Mouse (Mus musculus) intestine, postnatal 0 days (tissue): ENCODE data around the gene Klhl36. TPM values are rescaled to one million over a fixed set of nuclear protein-coding genes. Genes with fewer than 3 reads are reported as not detected.

ENCODE experiments used
- ATAC-seq: fragments of 200-750 bp; cut with Nextera tagmentation; 2 replicates; pipeline ENCODE4 v1.8.0; 2017; ENCODE audit warnings: mild to moderate bottlenecking, moderate TSS enrichment, moderate library complexity
- H3K27ac ChIP-seq: fragments of 300-500 bp; sonication (generic); 2 replicates; pipeline ENCODE4 v1.5.1; 2014; ENCODE audit warnings: mild to moderate bottlenecking, low read depth, low read length, moderate library complexity
- H3K27me3 ChIP-seq: fragments of 300-500 bp; sonication (generic); replicated peaks from 2 replicates; pipeline ENCODE4 v1.6.1; 2014; ENCODE audit warnings: low read length, mixed read lengths; ENCODE audit not compliant: control insufficient read depth, insufficient read depth
- H3K36me3 ChIP-seq: fragments of 300-500 bp; sonication (generic); 2 replicates; pipeline ENCODE4 v1.6.1; 2014; ENCODE audit warnings: mild to moderate bottlenecking, moderate library complexity; ENCODE audit not compliant: control insufficient read depth, insufficient read depth
- H3K4me1 ChIP-seq: fragments of 300-500 bp; sonication (generic); replicated peaks from 2 replicates; pipeline ENCODE4 v1.6.1; 2014; ENCODE audit warnings: antibody characterized with exemption, low read length, mixed read lengths; ENCODE audit not compliant: control insufficient read depth, insufficient read depth
- H3K4me2 ChIP-seq: fragments of 300-500 bp; sonication (generic); replicated peaks from 2 replicates; pipeline ENCODE4 v1.6.1; 2014; ENCODE audit warnings: low read depth, mild to moderate bottlenecking, moderate library complexity
- H3K4me3 ChIP-seq: fragments of 300-500 bp; sonication (generic); 2 replicates; pipeline ENCODE4 v1.5.1; 2014; ENCODE audit warnings: low read depth, low read length
- H3K9ac ChIP-seq: fragments of 300-500 bp; sonication (generic); 2 replicates; pipeline ENCODE4 v1.6.1; 2014; ENCODE audit warnings: mild to moderate bottlenecking, low read depth, low read length
- H3K9me3 ChIP-seq: fragments of 300-500 bp; sonication (generic); 2 replicates; pipeline ENCODE4 v1.6.1; 2016; ENCODE audit warnings: mixed run types; ENCODE audit not compliant: control insufficient read depth
- CTCF ChIP-seq: sonication (generic); IDR thresholded peaks from 2 replicates; pipeline ENCODE4 v1.5.1; 2016; ENCODE audit warnings: low read depth, mild to moderate bottlenecking, control low read depth, antibody characterized with exemption, moderate library complexity
- WGBS: fragments of 180-500 bp; shearing (Covaris S2); extraction: QIAGEN DNeasy Blood & Tissue Kit; methylation state at CpG from one replicate; pipeline ENCODE4 v1.1.7; 2014; 5-methylcytosine and 5-hydroxymethylcytosine counted together
- polyA plus RNA-seq: library from polyadenylated mRNA; unstranded; fragments of >200 nt; fragmentation: Nextera tagmentation; extraction: Ambion mirVana; gene quantifications from 2 replicates; pipeline ENCODE4 v1.2.1, GENCODE M21; 2015

Gene Klhl36
- polyA plus RNA-seq, 1 experiment from 2014 or later: 7.4 TPM

DNA sequence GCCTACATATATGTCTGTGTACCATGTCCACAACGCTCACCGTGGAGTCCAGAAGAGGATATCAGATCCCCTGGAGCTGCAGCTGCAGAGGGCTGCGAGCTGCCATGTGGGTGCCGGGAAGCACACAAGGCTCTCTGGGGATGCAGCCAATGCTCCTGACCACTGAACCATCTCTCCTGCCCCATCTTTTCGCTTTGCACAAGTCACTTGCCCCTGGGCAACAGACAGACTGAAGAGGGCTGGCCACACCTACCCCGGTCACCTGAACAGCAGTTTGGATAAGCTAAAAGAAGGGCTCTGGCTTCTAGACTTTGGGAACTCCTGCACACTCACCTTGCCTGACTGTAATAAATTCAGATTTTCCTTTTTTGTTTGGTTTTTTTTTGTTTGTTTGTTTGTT, 40.4 kb upstream of the Klhl36 start:
- H3K27me3 ChIP-seq: no peaks in the 10 kb centered on the region
- WGBS: 95% methylated on average over 6 of the region's 6 CpGs
- no peak overlapping the region for H3K27ac ChIP-seq
- H3K9me3 ChIP-seq: no peaks in the 10 kb centered on the region
- H3K9ac ChIP-seq: no peak overlapping the region
- no peak for ATAC-seq
- TF ChIP-seq CTCF: no peak
- no peak overlapping the region for H3K4me2 ChIP-seq
- H3K36me3 ChIP-seq: peaks cover 33% of the 10 kb centered on the region
- H3K4me1 ChIP-seq: peaks cover 7% of the 10 kb centered on the region; the same call in 1 of the 2 replicates
- H3K4me3 ChIP-seq: no peak overlapping the region

DNA sequence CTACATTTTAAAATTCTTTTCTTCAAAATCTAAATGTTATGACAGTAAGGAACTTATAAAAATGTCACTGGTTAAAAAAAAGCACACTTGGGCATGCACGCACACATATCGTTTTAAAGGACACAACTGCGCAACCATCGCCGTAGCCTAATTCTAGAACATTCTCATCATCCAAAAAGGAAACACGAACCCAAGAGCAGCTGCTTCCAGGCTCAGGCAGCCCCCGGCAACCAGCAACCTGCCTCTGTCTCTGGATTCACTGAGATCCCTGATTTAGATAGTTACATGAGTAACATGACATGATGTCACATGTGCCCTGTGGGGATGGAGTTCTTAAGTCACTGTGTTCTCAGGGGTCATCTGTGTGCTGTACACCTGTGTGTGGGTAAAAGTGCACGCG, 38.8 kb upstream of the Klhl36 start:
- no peak for ATAC-seq
- TF ChIP-seq CTCF: no peak
- 95% methylated on average over 9 of the region's 9 CpGs for WGBS

DNA sequence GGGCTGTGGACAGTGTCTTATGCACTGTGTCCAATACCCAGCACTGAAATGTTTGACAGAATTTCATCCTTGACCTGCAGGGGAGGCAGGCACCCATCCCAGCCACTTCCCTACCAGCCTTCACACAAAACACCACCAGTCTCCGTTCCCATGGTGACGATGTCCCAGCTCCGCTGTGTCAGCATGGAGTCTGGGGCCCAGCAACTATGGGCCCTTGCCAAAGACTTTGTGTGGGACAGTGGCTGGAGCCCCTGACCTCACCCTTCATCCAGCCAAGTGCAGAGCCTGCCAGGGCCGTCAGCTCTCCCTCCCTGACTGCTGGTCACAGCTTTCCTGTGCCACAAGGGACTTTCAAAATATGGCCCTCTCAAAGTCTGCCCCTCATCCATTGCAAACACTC, 38.0 kb upstream of the Klhl36 start:
- Histone ChIP-seq H3K4me3 (no peak overlapping the region), H3K36me3 (peaks cover 37% of the 10 kb centered on the region), H3K9ac (no peak overlapping the region), H3K9me3 (no peaks in the 10 kb centered on the region), H3K4me1 (peaks cover 12% of the 10 kb centered on the region; the same call in 1 of the 2 replicates), H3K27ac (no peak overlapping the region), H3K27me3 (no peaks in the 10 kb centered on the region), H3K4me2 (no peak overlapping the region)
- ATAC-seq: no peak
- no peak for TF ChIP-seq CTCF
- 79% methylated on average over 4 of the region's 4 CpGs for WGBS

More for the DNA sequence above, 38.8 kb upstream of the Klhl36 start:
- Histone ChIP-seq H3K27ac (no peak overlapping the region), H3K27me3 (no peaks in the 10 kb centered on the region), H3K4me3 (no peak overlapping the region), H3K9ac (no peak overlapping the region), H3K4me2 (no peak overlapping the region), H3K9me3 (no peaks in the 10 kb centered on the region), H3K36me3 (peaks cover 34% of the 10 kb centered on the region), H3K4me1 (peaks cover 11% of the 10 kb centered on the region; the same call in 1 of the 2 replicates)

DNA sequence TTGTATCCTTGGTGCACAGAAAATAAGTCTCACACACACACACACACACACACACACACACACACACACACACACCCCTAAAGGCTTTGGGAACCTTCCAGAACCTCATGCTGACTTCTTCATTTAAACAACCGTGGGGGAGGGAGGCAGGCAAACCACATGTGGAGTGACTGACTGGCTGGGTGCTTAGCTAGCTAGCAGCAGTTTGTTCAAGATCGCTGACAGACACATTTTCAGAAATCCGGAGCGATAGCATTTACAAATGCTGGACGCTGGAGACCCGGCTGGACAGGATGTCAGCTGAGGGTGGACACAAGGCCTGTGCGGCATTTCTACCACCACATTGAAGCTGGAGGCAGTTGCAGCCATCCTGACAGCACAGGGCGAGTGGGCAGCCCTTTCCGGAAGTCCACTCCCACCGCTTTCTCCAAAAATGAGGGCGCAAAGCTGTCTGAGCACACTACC, 37.2 kb upstream of the Klhl36 start:
- H3K36me3 ChIP-seq: peaks cover 34% of the 10 kb centered on the region
- H3K4me3 ChIP-seq: no peak overlapping the region
- no peak; the same call in 1 of the 2 replicates for ATAC-seq
- no peak overlapping the region for H3K27ac ChIP-seq
- WGBS: 70% methylated on average over 11 of the region's 11 CpGs
- H3K9ac ChIP-seq: no peak overlapping the region
- no peak overlapping the region for H3K4me2 ChIP-seq
- H3K27me3 ChIP-seq: no peaks in the 10 kb centered on the region
- H3K4me1 ChIP-seq: peaks cover 13% of the 10 kb centered on the region; the same call in 1 of the 2 replicates
- no peak for TF ChIP-seq CTCF
- no peaks in the 10 kb centered on the region for H3K9me3 ChIP-seq

DNA sequence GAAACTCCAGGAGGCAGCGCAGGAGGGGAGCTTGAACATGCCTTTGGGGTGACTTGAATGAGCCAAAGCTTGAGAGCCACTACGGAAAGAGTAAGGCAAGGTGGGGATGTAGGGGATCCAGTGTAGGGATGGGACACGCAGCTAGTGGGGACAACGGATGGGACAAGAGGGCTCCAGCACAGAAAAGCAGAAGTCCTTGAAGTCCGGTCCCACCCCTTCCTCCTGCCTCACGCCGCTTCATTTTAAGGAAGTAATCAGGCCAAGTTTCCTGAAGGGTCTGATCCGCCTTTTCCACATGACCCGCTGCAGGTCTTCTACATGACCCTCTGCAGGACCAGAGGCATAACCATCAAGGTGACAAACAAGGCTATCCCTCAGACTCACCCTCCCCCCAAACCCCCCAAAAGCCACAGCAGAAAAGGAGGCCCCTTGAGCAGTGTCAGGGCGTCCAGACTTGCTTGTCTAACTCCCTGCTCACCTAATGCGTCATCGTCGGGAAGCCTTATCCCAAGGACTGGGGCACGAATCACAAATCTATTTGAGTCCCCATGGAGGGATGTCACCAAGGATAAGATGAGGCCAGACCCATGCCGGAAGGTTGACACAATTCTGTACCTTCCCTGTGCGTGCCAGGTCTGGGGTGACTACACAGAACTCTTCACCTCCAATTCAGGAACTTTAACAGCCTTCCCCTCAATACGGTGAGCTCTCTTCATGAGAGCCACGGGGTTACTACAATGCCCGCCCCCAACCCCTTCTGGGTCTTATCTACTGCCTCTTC, 35.9 kb upstream of the Klhl36 start:
- Histone ChIP-seq H3K4me3 (no peak overlapping the region), H3K27me3 (no peaks in the 10 kb centered on the region), H3K36me3 (peaks cover 23% of the 10 kb centered on the region), H3K4me1 (peaks cover 24% of the 10 kb centered on the region), H3K4me2 (no peak overlapping the region), H3K9ac (no peak overlapping the region), H3K27ac (no peak overlapping the region), H3K9me3 (no peaks in the 10 kb centered on the region)
- ATAC-seq: no peak
- 76% methylated on average over 19 of the region's 19 CpGs for WGBS
- TF ChIP-seq CTCF: no peak

DNA sequence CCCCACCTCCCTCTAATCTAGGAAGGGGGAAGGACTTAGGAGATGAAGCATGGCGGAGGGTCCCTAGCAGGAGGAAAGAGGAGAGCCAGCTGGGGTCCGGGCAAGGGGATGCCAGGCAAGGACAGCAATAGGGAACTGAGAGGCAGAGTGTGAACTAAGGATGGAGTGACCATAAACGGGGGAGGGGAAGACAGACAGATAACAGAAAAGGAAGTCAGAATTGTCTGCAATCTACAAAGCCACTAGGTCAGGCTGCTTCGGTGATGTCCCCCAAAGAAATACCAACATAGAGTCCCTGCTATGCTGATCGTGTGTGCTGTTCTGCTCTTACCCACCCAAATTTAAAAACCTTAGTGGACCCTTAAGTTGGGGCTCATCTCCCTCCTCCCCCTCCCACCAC, 35.1 kb upstream of the Klhl36 start:
- H3K4me3 ChIP-seq: no peak overlapping the region
- TF ChIP-seq CTCF: no peak
- H3K9me3 ChIP-seq: no peaks in the 10 kb centered on the region
- no peaks in the 10 kb centered on the region for H3K27me3 ChIP-seq
- H3K27ac ChIP-seq: no peak overlapping the region
- 68% methylated on average over 5 of the region's 5 CpGs for WGBS
- peaks cover 32% of the 10 kb centered on the region for H3K4me1 ChIP-seq
- H3K36me3 ChIP-seq: peaks cover 15% of the 10 kb centered on the region
- no peak for ATAC-seq
- H3K9ac ChIP-seq: no peak overlapping the region
- H3K4me2 ChIP-seq: no peak overlapping the region
